Mouse (Mus musculus): ENCODE data around the gene Usp40.

DNA sequence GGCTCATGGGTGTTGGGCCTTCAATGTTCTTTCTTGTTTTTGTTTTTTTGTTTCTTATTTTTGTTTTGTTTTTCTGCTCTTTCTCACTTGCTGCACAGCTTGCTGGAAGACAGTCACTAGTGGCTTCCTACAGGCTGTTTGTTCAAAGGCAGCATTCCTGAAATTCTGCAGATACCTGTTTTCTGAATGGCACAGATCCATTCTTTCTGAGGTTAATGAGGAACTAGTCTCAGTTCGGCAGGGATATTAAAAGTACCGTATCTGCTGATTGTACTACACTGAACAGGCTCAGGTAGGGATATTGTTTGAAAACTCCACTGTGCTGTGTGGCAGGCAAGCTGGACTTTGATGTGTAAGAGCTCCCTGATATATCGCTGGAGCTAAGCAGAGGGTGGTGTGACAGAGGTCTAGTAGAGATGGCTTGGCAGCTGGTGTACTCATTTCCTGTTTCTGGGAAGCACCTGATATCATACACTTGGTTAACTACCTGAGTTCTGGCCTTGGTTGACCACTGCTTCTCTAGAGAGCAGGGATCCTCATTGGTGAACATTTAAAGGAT lies 88.2 kb downstream of the Usp40 start:
- TF ChIP-seq POLR2A (IDR thresholded peaks at IDR 0.05; ENCODE audit: borderline replicate concordance, insufficient read depth, low read length) (no peak), CTCF (IDR thresholded peaks at IDR 0.05; ENCODE audit: borderline replicate concordance, insufficient read depth, low read depth, low read length) (no peak)
